Mouse (Mus musculus) lung, postnatal 0 days (tissue): ENCODE data around the gene Elp6. TPM values are rescaled to one million over a fixed set of nuclear protein-coding genes. Genes with fewer than 3 reads are reported as not detected.

Experiments used
- ATAC-seq: fragments of 200-750 bp; cut with Nextera tagmentation; 2 replicates; pipeline ENCODE4 v1.8.0; 2017; ENCODE audit warnings: moderate library complexity
- DNase-seq: peaks from one replicate; pipeline ENCODE4 v3.0.0-alpha.2; 2016; ENCODE audit warnings: low spot score
- H3K27ac ChIP-seq: fragments of 300-500 bp; sonication (generic); 2 replicates; pipeline ENCODE4 v1.5.1; 2014; ENCODE audit warnings: antibody characterized with exemption, mild to moderate bottlenecking, low read length, mixed read lengths
- H3K27me3 ChIP-seq: fragments of 300-500 bp; sonication (generic); replicated peaks from 2 replicates; pipeline ENCODE4 v1.6.1; 2014; ENCODE audit warnings: low read length, mixed read lengths; ENCODE audit not compliant: insufficient read depth
- H3K36me3 ChIP-seq: fragments of 300-500 bp; sonication (generic); 2 replicates; pipeline ENCODE4 v1.6.1; 2014; ENCODE audit warnings: low read length, mixed read lengths; ENCODE audit not compliant: insufficient read depth
- H3K4me1 ChIP-seq: fragments of 300-500 bp; sonication (generic); 2 replicates; pipeline ENCODE4 v1.6.1; 2014; ENCODE audit warnings: antibody characterized with exemption, low read depth, low read length, mixed read lengths; ENCODE audit not compliant: insufficient read depth
- H3K4me2 ChIP-seq: fragments of 300-500 bp; sonication (generic); replicated peaks from 2 replicates; pipeline ENCODE4 v1.6.1; 2014; ENCODE audit warnings: low read depth, mild to moderate bottlenecking, low read length, moderate library complexity, mixed read lengths
- H3K4me3 ChIP-seq: fragments of 300-500 bp; sonication (generic); 2 replicates; pipeline ENCODE4 v1.5.1; 2014; ENCODE audit warnings: low read depth, low read length
- H3K9ac ChIP-seq: fragments of 300-500 bp; sonication (generic); replicated peaks from 2 replicates; pipeline ENCODE4 v1.6.1; 2014; ENCODE audit warnings: low read depth, mild to moderate bottlenecking
- H3K9me3 ChIP-seq: fragments of 300-500 bp; sonication (generic); 2 replicates; pipeline ENCODE4 v1.6.1; 2016; ENCODE audit warnings: low read length, mixed read lengths
- CTCF ChIP-seq: IDR thresholded peaks from 2 replicates; pipeline ENCODE4 v1.5.1; 2016; ENCODE audit warnings: antibody characterized with exemption, mild to moderate bottlenecking
- EP300 ChIP-seq: IDR thresholded peaks from 2 replicates; pipeline ENCODE4 v1.6.1; 2016; ENCODE audit warnings: antibody characterized with exemption, mild to moderate bottlenecking, control low read depth
- WGBS: fragments of 180-500 bp; shearing (Covaris S2); extraction: QIAGEN DNeasy Blood & Tissue Kit; methylation state at CpG from one replicate; pipeline ENCODE4 v1.1.7; 2014; 5-methylcytosine and 5-hydroxymethylcytosine counted together
- polyA plus RNA-seq: library from polyadenylated mRNA; unstranded; fragments of >200 nt; fragmentation: Nextera tagmentation; extraction: Ambion mirVana; gene quantifications from 2 replicates; pipeline ENCODE4 v1.2.1, GENCODE M21; 2015

Gene Elp6
- polyA plus RNA-seq, 1 experiment from 2014 or later: 6.9 TPM

DNA sequence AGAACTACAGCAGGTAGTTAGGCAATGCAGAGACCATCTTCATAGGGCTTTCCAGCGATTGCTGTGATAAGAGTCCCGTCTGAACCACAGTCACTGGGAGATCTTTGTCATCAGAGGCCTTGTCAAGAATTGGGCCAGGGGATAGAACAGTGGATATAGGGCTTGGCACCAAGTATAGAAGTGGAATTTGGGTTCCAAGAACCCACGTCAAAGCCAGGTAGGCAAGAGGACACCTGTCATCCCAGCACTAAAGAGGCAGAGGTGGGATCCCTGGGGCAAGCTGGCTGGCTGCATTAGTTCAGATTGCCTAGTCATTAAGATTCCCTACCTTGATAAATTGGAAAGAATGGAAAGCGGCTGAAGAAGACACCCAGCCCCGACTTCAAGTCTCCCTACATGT, 1.4 kb downstream of the Elp6 start:
- Histone ChIP-seq H3K4me3 (no peak overlapping the region), H3K36me3 (peaks cover 8% of the 10 kb centered on the region; the same call in 1 of the 2 replicates), H3K27me3 (no peaks in the 10 kb centered on the region), H3K9ac (no peak overlapping the region), H3K27ac (no peak overlapping the region), H3K9me3 (no peaks in the 10 kb centered on the region), H3K4me1 (no peaks in the 10 kb centered on the region), H3K4me2 (no peak overlapping the region)
- DNase-seq: no peak
- 90% methylated on average over 5 of the region's 5 CpGs for WGBS
- ATAC-seq: no peak
- no peak for TF ChIP-seq CTCF
- no peak for TF ChIP-seq EP300

DNA sequence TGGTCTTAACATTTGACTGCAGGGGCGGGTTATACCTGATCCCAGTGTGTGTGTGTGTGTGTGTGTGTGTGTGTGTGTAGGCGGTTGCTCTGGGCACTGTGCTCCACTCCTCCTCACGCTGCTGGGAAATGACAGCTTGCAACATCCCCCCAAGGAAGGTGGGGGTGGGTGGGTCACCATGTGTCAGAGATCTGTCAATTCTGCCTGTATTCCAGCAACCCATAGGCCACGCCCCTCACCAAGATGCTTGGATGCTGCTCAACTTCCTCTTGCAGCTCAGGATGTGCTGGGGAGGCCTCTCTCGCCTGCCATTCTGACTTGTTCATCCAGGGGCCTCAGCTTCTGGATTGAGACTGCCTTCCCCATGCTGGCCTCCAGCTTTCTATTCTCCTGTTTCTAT, 9.7 kb downstream of the Elp6 start:
- H3K9me3 ChIP-seq: no peaks in the 10 kb centered on the region
- no peak overlapping the region for H3K9ac ChIP-seq
- H3K4me1 ChIP-seq: no peaks in the 10 kb centered on the region
- no peak for DNase-seq
- ATAC-seq: no peak
- no peak overlapping the region for H3K4me3 ChIP-seq
- H3K4me2 ChIP-seq: no peak overlapping the region
- H3K27ac ChIP-seq: no peak overlapping the region
- TF ChIP-seq CTCF (no peak), EP300 (no peak)
- WGBS: 70% methylated on average over 5 of the region's 5 CpGs
- H3K36me3 ChIP-seq: peaks cover 8% of the 10 kb centered on the region; the same call in 1 of the 2 replicates
- H3K27me3 ChIP-seq: no peaks in the 10 kb centered on the region

DNA sequence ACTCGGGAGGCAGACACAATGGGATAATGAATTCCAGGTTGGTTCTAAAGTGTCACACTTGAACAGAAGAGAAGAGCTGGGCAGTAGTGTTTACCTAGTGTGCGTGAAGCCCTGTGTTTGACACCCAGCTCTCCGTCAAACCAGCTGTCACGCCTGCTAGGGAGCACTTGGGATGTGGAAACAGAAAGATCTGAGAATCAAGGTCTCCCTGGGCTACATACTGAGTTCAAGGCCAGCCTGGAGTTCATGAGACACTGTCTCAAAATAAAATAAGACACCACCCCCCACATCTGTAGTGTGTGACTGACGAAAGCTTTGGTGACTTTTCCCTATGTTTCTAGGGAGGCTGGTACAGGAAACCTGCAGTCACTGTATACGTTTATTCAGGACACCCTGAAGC, 10.4 kb downstream of the Elp6 start:
- ATAC-seq (no peak), DNase-seq (no peak)
- Histone ChIP-seq H3K4me2 (no peak overlapping the region), H3K36me3 (peaks cover 5% of the 10 kb centered on the region; the same call in 1 of the 2 replicates), H3K4me3 (no peak overlapping the region), H3K9me3 (no peaks in the 10 kb centered on the region), H3K4me1 (no peaks in the 10 kb centered on the region), H3K27me3 (no peaks in the 10 kb centered on the region), H3K27ac (no peak overlapping the region), H3K9ac (no peak overlapping the region)
- TF ChIP-seq CTCF (no peak), EP300 (no peak)
- 70% methylated on average over 6 of the region's 6 CpGs for WGBS

DNA sequence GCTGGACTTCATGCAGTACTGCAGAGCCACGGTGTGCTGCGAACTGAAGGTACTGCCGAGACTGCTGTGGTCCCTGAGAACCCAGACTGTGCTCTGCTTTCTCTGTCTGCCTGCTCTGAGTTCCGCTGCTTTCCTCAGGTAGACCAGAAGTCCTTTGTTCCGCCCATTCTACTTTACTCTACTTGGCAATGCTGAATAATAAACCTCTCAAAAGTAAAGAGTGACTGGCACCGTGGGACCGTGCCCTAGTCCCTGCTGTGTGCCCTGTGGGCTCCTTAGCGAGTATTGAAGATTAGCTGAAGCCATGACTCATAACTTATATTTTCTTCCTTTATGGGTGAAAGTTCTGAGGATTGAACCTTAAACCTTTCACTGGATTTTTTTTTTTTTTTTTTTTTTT, 10.9 kb downstream of the Elp6 start:
- Histone ChIP-seq H3K4me1 (no peaks in the 10 kb centered on the region), H3K36me3 (no peaks in the 10 kb centered on the region; the same call in 1 of the 2 replicates), H3K27me3 (no peaks in the 10 kb centered on the region), H3K4me3 (no peak overlapping the region), H3K4me2 (no peak overlapping the region), H3K9me3 (no peaks in the 10 kb centered on the region), H3K9ac (no peak overlapping the region), H3K27ac (no peak overlapping the region)
- no peak for TF ChIP-seq CTCF
- no peak for ATAC-seq
- no peak for DNase-seq
- WGBS: 99% methylated on average over 8 of the region's 8 CpGs

DNA sequence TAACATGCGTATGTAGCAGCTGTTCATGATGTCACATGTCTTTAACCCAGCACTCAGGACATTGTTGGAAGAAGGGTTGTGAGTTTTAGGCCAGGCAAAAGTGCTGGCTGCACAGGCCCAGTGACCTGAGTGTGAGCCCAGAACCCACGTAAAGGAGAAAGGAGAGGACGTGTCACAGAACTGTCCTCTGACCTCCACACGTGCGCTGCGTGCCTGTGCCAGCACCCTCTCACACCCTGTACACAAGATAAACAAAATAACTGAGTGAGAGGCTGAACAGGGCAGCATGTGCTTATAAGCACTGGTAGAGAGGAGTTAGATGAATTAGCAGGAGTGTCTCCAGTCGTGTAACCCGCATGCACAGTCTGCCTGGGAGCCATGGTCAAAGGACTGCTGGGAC, 11.5 kb downstream of the Elp6 start:
- TF ChIP-seq CTCF (no peak), EP300 (no peak)
- Histone ChIP-seq H3K4me1 (no peaks in the 10 kb centered on the region), H3K4me3 (no peak overlapping the region), H3K9ac (no peak overlapping the region), H3K9me3 (no peaks in the 10 kb centered on the region), H3K4me2 (no peak overlapping the region), H3K36me3 (no peaks in the 10 kb centered on the region), H3K27ac (no peak overlapping the region), H3K27me3 (no peaks in the 10 kb centered on the region)
- WGBS: 86% methylated on average over 8 of the region's 8 CpGs
- ATAC-seq: no peak
- DNase-seq: no peak

DNA sequence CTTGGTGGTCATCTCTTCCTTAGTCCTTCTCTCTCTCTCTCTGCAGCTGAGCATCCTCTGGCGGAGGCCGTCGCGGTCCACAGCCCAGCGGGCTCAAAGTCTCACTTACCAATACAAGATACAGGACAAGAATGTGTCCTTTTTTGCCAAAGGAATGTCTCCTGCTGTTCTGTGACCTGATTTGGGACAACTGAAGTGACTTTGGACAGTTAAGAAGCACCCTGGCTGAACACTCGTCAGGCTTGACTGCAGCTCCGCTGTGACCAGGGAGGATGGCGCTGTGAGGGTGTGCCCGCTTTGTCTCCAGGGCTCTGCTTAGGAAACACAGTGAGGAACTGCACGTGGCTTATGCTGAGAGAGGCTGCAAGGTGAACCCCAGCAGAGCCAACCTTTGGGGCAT, 15.8 kb downstream of the Elp6 start:
- H3K36me3 ChIP-seq: no peaks in the 10 kb centered on the region
- no peaks in the 10 kb centered on the region for H3K27me3 ChIP-seq
- no peak for DNase-seq
- H3K4me3 ChIP-seq: no peak overlapping the region
- H3K9ac ChIP-seq: no peak overlapping the region
- WGBS: 89% methylated on average over 10 of the region's 10 CpGs
- H3K27ac ChIP-seq: no peak overlapping the region
- ATAC-seq: no peak
- H3K9me3 ChIP-seq: no peaks in the 10 kb centered on the region
- H3K4me2 ChIP-seq: no peak overlapping the region
- TF ChIP-seq EP300 (no peak), CTCF (no peak)
- H3K4me1 ChIP-seq: no peaks in the 10 kb centered on the region

DNA sequence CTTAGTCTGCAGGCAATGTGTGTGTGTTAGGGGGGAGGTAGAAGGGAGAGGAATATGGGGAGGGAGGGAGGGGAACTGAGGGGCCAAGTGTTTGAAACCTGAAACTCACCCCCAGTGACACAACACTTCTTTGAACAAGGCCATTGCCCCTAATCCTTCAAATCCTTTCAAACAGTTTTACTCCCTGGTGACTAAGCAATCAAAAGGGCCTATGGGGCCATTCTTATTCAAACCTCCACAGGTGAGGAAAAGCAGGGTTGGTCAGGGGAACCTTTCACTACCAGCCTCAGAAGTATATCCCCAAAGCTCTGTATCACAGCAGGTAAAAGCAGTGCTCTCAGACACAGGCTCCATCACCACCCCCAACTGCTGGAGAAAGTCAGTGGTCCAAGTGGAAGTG, 18.0 kb downstream of the Elp6 start:
- Histone ChIP-seq H3K9ac (no peak overlapping the region), H3K4me1 (no peaks in the 10 kb centered on the region), H3K36me3 (no peaks in the 10 kb centered on the region), H3K27me3 (no peaks in the 10 kb centered on the region), H3K4me2 (no peak overlapping the region), H3K9me3 (no peaks in the 10 kb centered on the region), H3K4me3 (no peak overlapping the region), H3K27ac (no peak overlapping the region)
- ATAC-seq (no peak), DNase-seq (no peak)
- TF ChIP-seq EP300 (no peak), CTCF (no peak)
